Mouse (Mus musculus) CH12.LX (cell line): ENCODE measurements around the gene Ptprs. TPM values are rescaled to one million over a fixed set of nuclear protein-coding genes. Genes with fewer than 3 reads are reported as not detected.

Experiments
- DNase-seq: peaks from one replicate; pipeline ENCODE4 v3.0.0-alpha.2; 2013; ENCODE audit errors: extremely low read depth
- H3K27ac ChIP-seq: 2 replicates; pipeline ENCODE4 v1.5.1; 2012; ENCODE audit warnings: low read depth, mild to moderate bottlenecking, control low read depth, moderate library complexity; ENCODE audit not compliant: insufficient read depth
- H3K27me3 ChIP-seq: replicated peaks from 2 replicates; pipeline ENCODE3; 2012; ENCODE audit warnings: inconsistent platforms
- H3K36me3 ChIP-seq, 2 experiments: replicated peaks in 1 of 2; 2 replicates each; pipeline versions ENCODE3 to v1.6.1; 2012; ENCODE audit warnings: inconsistent platforms in 1 of 2, low read length in 1 of 2, mild to moderate bottlenecking in 1 of 2, mixed read lengths in 1 of 2, moderate library complexity in 1 of 2; ENCODE audit not compliant: control insufficient read depth in 1 of 2, insufficient read depth in 1 of 2
- H3K4me1 ChIP-seq, 2 experiments: 2 replicates each; pipeline ENCODE4 v1.6.1; 2012; ENCODE audit warnings: inconsistent platforms in 1 of 2, moderate library complexity in 1 of 2; ENCODE audit not compliant: insufficient read depth in 2 of 2, control insufficient read depth in 1 of 2
- H3K4me2 ChIP-seq: 2 replicates; pipeline ENCODE4 v1.6.1; 2012; ENCODE audit warnings: low read depth, mild to moderate bottlenecking, control low read depth; ENCODE audit not compliant: poor library complexity, insufficient read depth, severe bottlenecking
- H3K4me3 ChIP-seq, 3 experiments: fragments of 150-350 bp in 1 of 3; sonication (generic) in 1 of 3; replicated peaks in 1 of 3; 2 replicates each; pipeline versions ENCODE3 to v1.5.1; 2011 to 2012; ENCODE audit warnings: low read depth in 2 of 3, low read length in 2 of 3, mild to moderate bottlenecking in 2 of 3, moderate library complexity in 2 of 3, control low read depth in 1 of 3, improper control_type of control experiment in 1 of 3, inconsistent platforms in 1 of 3, mixed read lengths in 1 of 3; ENCODE audit not compliant: poor library complexity in 1 of 3
- H3K79me2 ChIP-seq: replicated peaks from 2 replicates; pipeline ENCODE4 v1.6.1; 2012; ENCODE audit warnings: mild to moderate bottlenecking, moderate library complexity; ENCODE audit not compliant: control insufficient read depth, poor library complexity, insufficient read depth, severe bottlenecking; ENCODE audit errors: extremely low read depth
- H3K9ac ChIP-seq: 2 replicates; pipeline ENCODE4 v1.6.1; 2012; ENCODE audit warnings: low read depth, mild to moderate bottlenecking, control low read depth, moderate library complexity; ENCODE audit not compliant: insufficient read depth
- H3K9me3 ChIP-seq: replicated peaks from 2 replicates; pipeline ENCODE3; 2012; ENCODE audit warnings: low read length, inconsistent platforms, mixed read lengths
- BHLHE40 ChIP-seq: IDR thresholded peaks from 2 replicates; pipeline ENCODE4 v1.6.1; 2011; ENCODE audit warnings: mild to moderate bottlenecking, low read depth, low read length, improper control_type of control experiment
- CHD1 ChIP-seq: IDR thresholded peaks from 2 replicates; pipeline ENCODE4 v1.6.1; 2012; ENCODE audit warnings: low read depth, low read length, improper control_type of control experiment, inconsistent platforms
- CHD2 ChIP-seq: IDR thresholded peaks from 2 replicates; pipeline ENCODE4 v1.6.1; 2011; ENCODE audit warnings: low read length, improper control_type of control experiment
- IRF4 ChIP-seq: IDR thresholded peaks from 2 replicates; pipeline ENCODE4 v1.6.1; 2014; ENCODE audit warnings: low read depth, mild to moderate bottlenecking, inconsistent platforms, low read length, improper control_type of control experiment
- JUND ChIP-seq: conservative IDR thresholded peaks from 2 replicates; pipeline ENCODE4 v1.6.1; 2011; ENCODE audit warnings: low read depth, low read length, improper control_type of control experiment
- MAFK ChIP-seq: IDR thresholded peaks from 2 replicates; pipeline ENCODE4 v1.6.1; 2011; ENCODE audit warnings: low read length, improper control_type of control experiment; ENCODE audit not compliant: insufficient replicate concordance
- MAX ChIP-seq: IDR thresholded peaks from 2 replicates; pipeline ENCODE4 v1.6.1; 2011; ENCODE audit warnings: low read length, improper control_type of control experiment
- NELFE ChIP-seq: IDR thresholded peaks from 2 replicates; pipeline ENCODE4 v1.6.1; 2011; ENCODE audit warnings: low read depth, low read length, improper control_type of control experiment
- NRF1 ChIP-seq: IDR thresholded peaks from 2 replicates; pipeline ENCODE4 v1.6.1; 2014; ENCODE audit warnings: low read depth, mild to moderate bottlenecking, inconsistent platforms, low read length, improper control_type of control experiment, moderate library complexity
- PAX5 ChIP-seq: IDR thresholded peaks from 2 replicates; pipeline ENCODE4 v1.6.1; 2012; ENCODE audit warnings: low read length, inconsistent platforms, mixed read lengths
- POLR2A ChIP-seq: IDR thresholded peaks from 2 replicates; pipeline ENCODE4 v1.6.1; 2011; ENCODE audit warnings: low read depth, mild to moderate bottlenecking, improper control_type of control experiment, low read length
- TBP ChIP-seq: conservative IDR thresholded peaks from 2 replicates; pipeline ENCODE4 v1.6.1; 2011; ENCODE audit warnings: low read depth, low read length, improper control_type of control experiment
- TCF12 ChIP-seq: IDR thresholded peaks from 2 replicates; pipeline ENCODE4 v1.6.1; 2014; ENCODE audit warnings: low read depth, mild to moderate bottlenecking, inconsistent platforms, low read length, improper control_type of control experiment
- ZC3H11A ChIP-seq: IDR thresholded peaks from 2 replicates; pipeline ENCODE4 v1.6.1; 2012; ENCODE audit warnings: low read depth, mild to moderate bottlenecking, inconsistent platforms, low read length, improper control_type of control experiment
- ZKSCAN1 ChIP-seq: IDR thresholded peaks from 2 replicates; pipeline ENCODE4 v1.6.1; 2012; ENCODE audit warnings: low read depth, inconsistent platforms, low read length, improper control_type of control experiment, borderline replicate concordance
- dilution Hi-C: fragments of 300-500 bp; cut with MboI; formaldehyde crosslinking; loops from 2 replicates; pipeline ENCODE4 v1.14.3; 2020; ENCODE audit warnings: low sequenced_read_pairs; ENCODE audit not compliant: extremely low pct_unique_long_range_greater_than_20kb, extremely low pct_ligation_motif_present
- in situ Hi-C: fragments of 300-500 bp; cut with MboI; formaldehyde crosslinking; loops from 3 replicates; pipeline ENCODE4 v1.14.3; 2019; ENCODE audit warnings: low sequenced_read_pairs, low pct_ligation_motif_present, low pct_unique_long_range_greater_than_20kb, mixed read lengths
- polyA plus RNA-seq: library from polyadenylated mRNA; unstranded; fragments of >175 nt; gene quantifications from 2 replicates; pipeline ENCODE4 v1.2.1, GENCODE M21; 2012; ENCODE audit warnings: low read depth; ENCODE audit not compliant: insufficient read length
- total RNA-seq, 2 experiments: library from RNA; depleted of rRNA; stranded (reverse); fragments of 300-350 nt in 1 of 2; fragments of >200 nt in 1 of 2; gene quantifications; 2 replicates each; pipeline ENCODE4 v1.2.3; 2012 to 2014

Ptprs gene
- total and polyA plus RNA-seq, 3 experiments = 11.3 to 41.1 (median 27.0) TPM

GRCm38 (mm10) chr17:56474311-56474830, 1.9 kb downstream of the Ptprs start:
- H3K4me2 ChIP-seq = no peak overlapping the region
- H3K4me1 ChIP-seq = peaks cover 14 to 38% of the 10 kb centered on the region in 2 experiments
- no peak overlapping the region for H3K27ac ChIP-seq
- dilution Hi-C loops (no loop called here), in situ Hi-C loops (no loop called here)
- no peak overlapping the region for H3K9ac ChIP-seq
- peaks cover 4% of the 10 kb centered on the region; the same call in 1 of the 2 replicates for H3K79me2 ChIP-seq
- peaks cover 23% of the 10 kb centered on the region for H3K9me3 ChIP-seq
- no peak for DNase-seq
- peaks cover 8% of the 10 kb centered on the region for H3K27me3 ChIP-seq
- TF ChIP-seq PAX5 = no peak
- TF ChIP-seq NRF1 = no peak
- TF ChIP-seq NELFE = no peak
- TF ChIP-seq IRF4 = no peak
- no peak for TF ChIP-seq TBP
- TF ChIP-seq POLR2A = no peak
- TF ChIP-seq TCF12 = no peak
- no peak for TF ChIP-seq MAFK
- no peak for TF ChIP-seq ZKSCAN1
- no peak for TF ChIP-seq BHLHE40
- no peak for TF ChIP-seq CHD2
- no peak for TF ChIP-seq MAX
- no peak for TF ChIP-seq CHD1
- TF ChIP-seq JUND = no peak
- peaks cover 0 to 16% of the 10 kb centered on the region in 2 experiments for H3K36me3 ChIP-seq
- no peak overlapping the region for H3K4me3 ChIP-seq

- in situ Hi-C loops = no loop called here
- H3K9ac ChIP-seq = no peak overlapping the region
- peaks cover 10 to 30% of the 10 kb centered on the region in 2 experiments for H3K4me1 ChIP-seq
- peaks cover 4% of the 10 kb centered on the region; the same call in 1 of the 2 replicates for H3K79me2 ChIP-seq
- peaks cover 0 to 24% of the 10 kb centered on the region in 2 experiments for H3K36me3 ChIP-seq
- no peak for TF ChIP-seq ZC3H11A
- no peak overlapping the region for H3K4me2 ChIP-seq
- no peak overlapping the region for H3K27ac ChIP-seq
- H3K4me3 ChIP-seq = no peak overlapping the region
- dilution Hi-C loops = no loop called here
- no peak for DNase-seq
- H3K27me3 ChIP-seq = peaks cover 8% of the 10 kb centered on the region
- H3K9me3 ChIP-seq = peaks cover 29% of the 10 kb centered on the region
These were observed 2.7 kb downstream of the Ptprs start for GRCm38 (mm10) chr17:56473611-56473905.
